Mouse (Mus musculus): ENCODE measurements at regions not wholly inside any gene's neighbourhood (a gene's known extent, or its start where the extent isn't known, plus 50 kb on each side); places are given as distances from the start of the nearest gene placed in this dataset.

DNA sequence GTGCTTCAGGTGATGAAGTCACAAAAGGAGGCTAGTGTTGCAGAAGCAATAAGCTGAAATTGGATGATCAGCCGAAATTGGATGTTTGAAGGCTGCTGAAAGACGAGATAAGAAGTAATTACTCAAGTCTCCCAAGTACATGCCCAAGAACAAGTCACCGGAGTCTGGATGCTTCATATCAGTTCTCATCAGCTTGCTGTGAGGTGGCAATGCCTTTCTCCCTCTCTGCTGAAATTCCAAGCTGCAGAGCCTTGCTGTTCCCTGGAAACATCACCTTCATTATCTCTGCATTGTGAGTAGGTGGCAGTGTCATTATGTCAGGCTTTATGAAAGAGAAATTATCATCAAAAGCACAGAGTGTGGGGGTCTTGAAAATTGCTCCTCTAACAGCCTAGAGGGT lies 215.3 kb downstream of the Htr1b start:
- DNase-seq (ENCODE audit: low spot score in 2 of 2): peak in 1 of 2 experiments; percentile 27

DNA sequence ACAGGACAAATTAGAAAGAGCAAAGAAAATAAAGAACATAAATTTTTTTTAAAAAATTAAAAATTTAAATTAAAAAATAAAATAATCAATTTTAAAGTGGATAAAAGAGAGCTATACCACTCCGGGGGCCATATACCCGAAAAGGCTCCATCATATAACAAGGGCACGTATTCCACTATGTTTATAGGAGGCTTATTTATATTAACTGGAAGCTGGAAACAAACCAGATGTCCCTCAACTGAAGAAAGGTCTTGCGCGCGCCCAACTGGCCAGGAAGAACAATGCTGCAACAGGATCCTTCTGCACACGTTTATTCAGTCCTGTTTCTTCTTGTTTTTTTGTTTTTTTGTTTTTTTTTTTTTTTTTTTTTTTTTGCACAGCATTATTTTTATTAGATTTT lies 233.6 kb downstream of the Htr1b start:
- no peak for DNase-seq (ENCODE audit: low spot score in 2 of 2)
